Mouse (Mus musculus): Measurements from ENCODE around the gene Thrsp. TPM values are rescaled to one million over a fixed set of nuclear protein-coding genes. Genes with fewer than 3 reads are reported as not detected.
A peak's percentile ranks its signal among the peaks of the same experiment; 100 is the strongest.
"Not testable (repeated sequence)": the region's sequence is repeated elsewhere in the genome, so short reads cannot be mapped to it uniquely, and the experiment has no call there.

Gene Thrsp
- 10 to 100 TPM; 29.1 to 31.5 TPM for total RNA-seq (2021)
- long read RNA-seq, experiment 1, transcript Thrsp-201 (2 exons, 1,277 nt) = major isoform, 41 of 49 reads
- long read RNA-seq, experiment 1, partial matches to known transcripts = 6 of 49 reads
- long read RNA-seq, experiment 1, other reads (novel, unspliced or antisense) = 1 of 49 reads
- long read RNA-seq, experiment 2, transcript Thrsp-201 (2 exons, 1,277 nt) = major isoform, 73 of 87 reads
- long read RNA-seq, experiment 2, partial matches to known transcripts = 12 of 87 reads
- long read RNA-seq, experiment 2, other reads (novel, unspliced or antisense) = 2 of 87 reads

DNA sequence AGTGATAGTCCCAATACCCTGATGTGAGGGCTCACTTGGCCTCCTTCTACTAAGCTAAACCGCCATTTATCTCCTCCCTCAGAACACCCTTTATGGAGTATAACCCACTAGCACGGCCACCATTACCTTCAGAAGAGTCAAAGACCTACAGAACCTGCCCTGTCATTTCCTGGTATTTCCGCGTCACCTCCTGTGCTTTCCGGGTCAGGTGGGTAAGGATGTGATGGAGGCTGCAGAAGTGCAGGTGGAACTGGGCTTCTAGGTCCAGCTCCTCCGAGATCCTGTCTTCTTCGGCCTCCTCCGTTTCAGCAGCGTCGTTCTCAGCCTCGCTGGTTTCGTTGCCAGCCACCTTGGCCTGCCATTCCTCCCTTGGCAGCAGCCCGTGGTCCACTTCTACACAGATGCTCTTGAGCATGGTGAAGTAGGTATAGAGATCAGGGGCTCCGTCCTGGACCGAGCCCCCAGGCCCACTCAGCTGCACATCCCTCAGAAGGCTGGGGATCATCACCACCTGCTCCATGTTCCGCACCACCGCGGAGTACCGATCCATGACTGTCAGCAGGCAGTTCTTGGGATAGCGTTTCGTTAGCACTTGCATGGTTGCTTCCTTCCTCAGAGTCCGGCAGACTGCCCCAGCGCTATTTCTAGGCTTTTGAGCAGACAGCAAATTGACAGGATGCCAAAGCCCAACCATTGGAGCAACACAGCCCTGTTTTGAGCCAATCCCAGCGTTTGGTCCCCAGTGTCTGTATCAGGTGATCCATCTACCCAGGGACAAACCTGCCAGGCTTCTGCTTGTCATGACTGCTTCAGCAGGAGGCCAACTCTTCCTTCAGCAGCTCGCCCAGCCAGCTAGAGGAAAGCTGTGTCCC lies at the start of gene Thrsp:
Thrsp (minus strand) TSS at position 825 of the 872 bp plus-strand sequence.
- peak; percentile 75 to 91 for DNase-seq (ENCODE audit: low spot score in 2 of 2)

DNA sequence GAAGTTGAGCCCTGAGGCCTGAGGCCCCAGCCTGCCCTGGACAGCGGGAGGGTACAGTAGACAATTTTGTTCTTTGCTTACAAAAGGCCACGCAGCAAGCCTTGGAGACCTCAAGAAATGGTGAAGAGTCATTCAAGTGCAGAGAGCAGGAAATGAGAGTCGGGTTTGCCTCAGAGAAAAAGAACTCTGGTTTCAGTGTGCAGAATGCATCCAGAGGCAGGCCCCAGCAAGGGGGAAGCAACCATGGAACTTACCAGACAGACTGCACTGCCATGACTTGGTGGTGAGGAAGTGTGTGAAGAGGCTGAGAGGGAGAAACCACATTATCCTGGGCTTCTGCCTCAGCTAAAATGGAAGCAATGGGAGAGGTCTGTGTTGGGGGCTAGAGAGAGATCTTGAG lies 38.0 kb upstream of the Thrsp start:
- no peak for DNase-seq (ENCODE audit: low spot score in 2 of 2)

DNA sequence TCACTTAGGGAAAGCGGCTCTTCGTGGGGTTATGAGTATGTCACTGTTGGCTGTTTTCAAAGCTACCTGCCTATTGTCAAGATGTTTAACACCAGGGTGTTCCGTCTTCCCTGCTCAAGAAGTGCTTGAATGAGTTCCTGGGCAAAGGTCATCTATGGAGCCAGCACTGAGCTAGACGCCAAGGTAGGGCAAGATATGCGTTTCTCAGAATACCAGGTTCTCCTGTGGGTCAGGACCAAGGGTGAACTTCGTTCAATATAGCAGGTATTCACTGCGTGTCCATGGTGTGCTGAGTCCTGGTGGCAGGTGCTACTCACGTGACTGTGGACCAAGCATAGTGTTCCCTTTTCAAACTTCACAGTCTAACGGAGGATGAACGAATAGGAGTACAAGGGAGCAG lies 37.3 kb upstream of the Thrsp start:
- DNase-seq (ENCODE audit: low spot score in 2 of 2) = no peak

DNA sequence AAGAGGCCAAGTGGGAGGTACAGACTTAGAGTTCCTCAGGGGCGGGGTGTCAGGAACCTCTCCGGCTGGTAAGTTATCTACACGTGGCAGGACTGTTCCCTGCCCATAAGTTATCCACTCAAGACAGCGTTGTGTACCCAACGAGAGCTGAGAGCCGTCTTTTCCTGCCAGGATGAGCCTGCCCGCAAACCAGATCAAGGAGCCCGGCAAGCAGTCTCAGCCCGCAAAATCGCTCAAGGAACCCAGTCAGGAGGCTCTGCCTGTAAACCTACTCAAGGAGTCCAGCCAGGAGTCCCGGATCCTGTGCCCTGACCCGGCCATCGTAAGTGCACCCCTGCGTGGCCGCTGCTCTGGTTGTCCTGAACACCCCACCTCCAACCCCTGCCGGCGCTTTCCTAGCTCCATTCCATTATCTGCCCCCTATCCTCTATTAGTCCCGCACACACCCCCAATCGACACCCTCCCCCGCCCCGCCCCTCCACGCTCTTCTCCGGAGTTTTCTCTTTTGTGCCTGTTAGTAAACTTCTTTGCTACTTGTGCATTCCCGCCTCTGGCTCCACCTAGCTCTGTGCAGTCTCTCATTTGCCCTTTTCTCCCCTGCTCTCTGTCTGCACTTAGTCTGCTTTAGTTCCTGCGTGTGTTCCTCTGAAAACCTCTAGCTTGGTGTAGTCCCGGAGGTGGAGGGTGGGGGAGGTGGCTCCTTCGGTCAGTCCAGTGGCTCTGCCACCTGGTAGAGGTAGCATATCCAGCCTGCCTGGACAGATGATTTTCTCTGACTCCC lies 35.8 kb upstream of the Thrsp start:
- DNase-seq (ENCODE audit: low spot score in 2 of 2) = no peak

DNA sequence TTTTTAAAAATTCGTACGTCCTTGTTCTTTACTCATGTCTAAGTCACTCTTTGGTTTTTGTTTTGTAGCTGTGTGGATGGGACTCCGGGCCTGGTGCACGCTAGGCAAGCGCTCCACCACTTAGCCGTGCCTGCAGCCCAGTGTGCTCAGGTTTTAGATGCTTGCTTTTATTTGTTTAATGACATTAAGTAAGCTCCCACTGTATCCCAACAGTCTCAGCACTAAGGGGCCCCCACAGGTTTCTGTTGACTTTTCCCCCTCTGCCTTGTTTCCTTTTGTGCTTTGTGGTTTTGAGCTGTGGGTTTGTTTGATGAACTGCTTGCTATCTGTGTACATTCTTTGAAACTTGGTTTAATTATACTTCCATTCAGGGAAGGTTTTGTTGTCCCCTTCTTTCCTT lies 34.7 kb upstream of the Thrsp start:
- no peak for DNase-seq (ENCODE audit: low spot score in 2 of 2)

DNA sequence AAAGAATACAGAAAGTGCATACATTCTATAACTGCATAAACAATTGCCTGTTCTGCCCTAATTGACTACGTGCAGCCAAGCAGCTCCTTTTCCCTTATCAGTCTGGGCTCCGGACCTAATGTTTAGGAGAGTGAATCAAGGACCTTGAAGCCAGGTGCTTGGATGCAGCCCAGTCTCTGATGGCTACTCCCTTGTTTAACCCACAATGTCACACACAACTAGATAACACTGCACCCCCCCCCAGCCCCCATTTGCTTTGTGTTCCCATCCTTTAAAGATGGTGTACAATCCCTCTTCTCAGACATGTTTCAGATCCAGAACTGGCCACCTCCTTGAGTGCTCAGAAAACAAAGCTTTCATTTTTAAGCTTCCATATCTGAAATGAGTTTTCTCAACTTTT lies 33.5 kb upstream of the Thrsp start, which contains the start of gene Kctd14:
Kctd14 (plus strand) TSS at position 301 of the 400 bp plus-strand sequence.
- not testable (repeated sequence) for DNase-seq (ENCODE audit: low spot score in 2 of 2)

DNA sequence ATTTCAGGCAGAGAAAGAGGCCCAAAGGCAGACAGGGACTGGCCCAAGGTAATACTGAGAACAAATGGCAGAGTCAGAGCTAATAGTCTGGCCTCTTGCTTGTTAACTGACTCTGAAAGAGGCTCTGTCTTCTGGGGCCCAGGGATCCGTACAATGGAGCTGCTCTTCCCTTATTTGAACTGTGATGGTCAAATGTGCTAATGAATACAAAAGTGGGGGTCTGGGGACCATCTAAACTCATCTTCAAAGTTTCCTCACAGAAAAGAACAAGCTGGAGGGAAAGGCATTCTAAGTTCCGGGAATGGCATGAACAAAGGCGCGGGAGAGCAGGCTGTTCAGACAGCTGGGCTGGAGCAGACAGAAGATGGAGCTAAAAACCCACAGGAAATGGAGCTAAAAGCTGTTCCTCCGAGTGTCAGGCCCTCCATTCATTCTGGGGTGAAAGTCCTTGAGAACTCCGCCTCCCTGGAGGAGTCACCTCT lies 29.6 kb upstream of the Thrsp start:
- DNase-seq (ENCODE audit: low spot score in 2 of 2) = peak; percentile 37 to 64

DNA sequence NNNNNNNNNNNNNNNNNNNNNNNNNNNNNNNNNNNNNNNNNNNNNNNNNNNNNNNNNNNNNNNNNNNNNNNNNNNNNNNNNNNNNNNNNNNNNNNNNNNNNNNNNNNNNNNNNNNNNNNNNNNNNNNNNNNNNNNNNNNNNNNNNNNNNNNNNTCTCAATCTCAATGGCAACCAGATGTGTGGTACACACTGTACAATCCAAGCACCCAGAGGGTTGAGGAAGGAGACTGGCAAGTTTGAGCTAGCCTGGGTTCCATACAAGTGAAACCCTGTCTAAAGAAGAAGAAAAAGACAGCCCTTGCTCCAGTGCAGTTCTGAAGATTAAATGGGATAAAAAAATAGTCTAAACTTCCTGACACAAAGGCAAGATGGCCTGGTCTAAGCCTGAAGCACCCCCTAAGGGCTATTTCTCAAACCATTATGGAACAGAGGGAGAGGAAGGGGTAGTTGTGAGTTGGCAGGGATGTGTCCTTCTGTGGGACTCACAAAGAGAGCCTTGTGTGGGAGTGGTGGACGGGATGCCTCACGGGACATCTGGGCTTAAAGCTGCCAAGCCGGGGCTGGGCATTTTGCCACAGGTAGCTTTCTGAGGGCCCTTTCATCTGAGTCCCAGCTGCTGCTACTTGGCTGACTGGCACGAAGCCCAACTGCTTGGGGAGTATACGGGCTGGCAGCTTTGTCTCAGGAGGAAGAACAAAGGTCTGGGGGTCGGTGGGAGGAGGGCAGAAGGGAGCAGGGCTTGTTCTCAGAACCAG lies 28.8 kb upstream of the Thrsp start:
- peak; percentile 90 to 95 for DNase-seq (ENCODE audit: low spot score in 2 of 2)

DNA sequence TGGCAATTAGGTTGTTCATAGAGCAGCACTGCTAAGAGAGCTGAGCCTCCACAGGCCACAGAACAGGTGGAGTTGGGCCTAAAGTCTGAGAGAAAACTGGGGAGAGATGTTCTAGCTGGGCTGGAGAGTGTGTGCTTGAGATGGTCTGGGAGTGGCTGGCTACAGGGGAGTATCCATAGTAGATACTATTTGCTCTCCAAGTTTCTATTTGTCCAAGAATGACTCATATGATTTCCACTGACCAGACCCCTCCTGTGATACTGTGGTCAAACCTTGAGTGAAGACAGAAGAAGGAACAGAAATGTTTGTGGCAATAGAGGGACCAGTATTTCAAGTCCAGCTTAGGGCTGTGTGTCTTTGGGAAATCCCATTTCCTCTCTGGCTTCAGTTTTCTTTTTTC lies 21.5 kb upstream of the Thrsp start:
- DNase-seq (ENCODE audit: low spot score in 2 of 2) = no peak

DNA sequence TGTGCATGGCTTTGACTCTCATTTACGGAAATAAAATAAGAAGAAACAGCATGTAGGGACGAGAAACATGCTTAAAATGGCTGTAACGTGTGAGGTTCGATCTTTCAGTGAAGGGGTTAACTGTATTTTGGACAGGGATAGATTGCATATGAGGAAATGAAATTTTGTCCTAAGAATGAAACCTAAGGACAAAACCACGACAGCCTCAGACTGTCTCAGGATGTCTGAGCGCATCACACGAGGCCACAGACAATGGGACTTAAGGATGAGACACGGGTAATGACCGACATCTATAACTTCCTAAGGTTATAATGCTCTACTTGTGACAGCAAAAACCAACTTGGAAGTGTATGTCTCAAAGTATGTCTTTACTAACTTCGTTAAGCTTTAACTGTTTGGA lies 17.0 kb upstream of the Thrsp start:
- no peak for DNase-seq (ENCODE audit: low spot score in 2 of 2)

DNA sequence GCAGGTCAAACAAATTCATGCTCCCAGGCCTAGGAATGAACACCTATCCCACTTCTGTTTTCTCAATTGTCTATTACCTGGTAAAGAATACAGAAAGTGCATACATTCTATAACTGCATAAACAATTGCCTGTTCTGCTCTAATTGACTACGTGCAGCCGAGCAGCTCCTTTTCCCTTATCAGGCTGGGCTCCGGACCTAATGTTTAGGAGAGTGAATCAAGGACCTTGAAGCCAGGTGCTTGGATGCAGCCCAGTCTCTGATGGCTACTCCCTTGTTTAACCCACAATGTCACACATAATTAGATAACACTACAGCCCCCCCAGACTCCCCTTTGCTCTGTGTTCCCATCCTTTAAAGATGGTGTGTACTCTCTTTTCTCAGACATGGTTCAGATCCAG lies 16.0 kb upstream of the Thrsp start:
- not testable (repeated sequence) for DNase-seq (ENCODE audit: low spot score in 2 of 2)

DNA sequence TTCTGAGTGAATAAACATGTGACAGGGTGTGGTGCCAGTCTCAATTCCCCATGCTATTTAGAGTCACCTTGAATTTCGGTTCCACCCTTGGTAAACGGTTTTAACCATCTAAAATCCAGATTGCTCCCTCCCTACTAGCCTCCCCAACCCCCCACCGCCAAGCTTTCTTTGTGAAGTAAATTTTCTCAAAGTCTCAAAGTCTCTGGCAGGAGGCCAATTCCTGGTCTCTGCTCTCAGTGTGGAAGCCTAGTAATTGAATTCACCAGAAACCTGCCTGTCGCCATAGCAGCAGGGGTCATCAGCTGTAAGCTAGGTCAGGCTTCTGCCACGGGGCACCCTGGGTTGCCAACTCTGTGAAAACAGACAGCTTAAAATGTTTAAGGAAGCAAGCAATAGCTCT lies 12.2 kb upstream of the Thrsp start:
- DNase-seq (ENCODE audit: low spot score in 2 of 2) = no peak

DNA sequence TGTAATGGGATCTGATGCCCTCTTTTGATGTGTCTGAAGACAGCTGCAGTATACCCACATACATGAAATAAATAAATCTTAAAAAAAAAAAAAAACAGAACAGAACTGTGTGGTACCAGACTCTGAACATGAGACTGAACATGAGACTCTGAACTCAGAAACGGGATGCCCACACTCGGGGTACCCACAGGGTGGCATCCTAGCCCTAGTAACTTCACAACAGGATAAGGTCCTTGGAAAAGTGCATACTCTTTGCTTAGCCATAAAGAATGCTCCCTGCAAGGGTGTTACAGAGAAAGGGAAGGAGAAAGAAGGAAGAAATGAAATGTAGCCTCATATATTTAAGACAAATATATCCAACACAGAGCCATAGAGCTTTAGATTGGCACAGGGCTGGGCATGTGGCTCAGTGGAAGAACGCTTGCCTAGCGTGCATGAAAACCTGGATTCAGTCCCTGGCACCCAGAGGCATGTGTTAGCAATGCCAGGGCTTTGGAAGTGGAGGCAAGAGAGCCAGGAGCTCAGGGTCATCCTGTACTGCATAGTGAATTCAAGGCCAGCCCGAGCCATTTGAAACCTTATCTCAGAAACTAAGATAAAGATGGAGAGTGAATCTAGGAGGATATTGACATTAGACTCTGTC lies 10.4 kb upstream of the Thrsp start:
- peak; percentile 33 to 65 for DNase-seq (ENCODE audit: low spot score in 2 of 2)

DNA sequence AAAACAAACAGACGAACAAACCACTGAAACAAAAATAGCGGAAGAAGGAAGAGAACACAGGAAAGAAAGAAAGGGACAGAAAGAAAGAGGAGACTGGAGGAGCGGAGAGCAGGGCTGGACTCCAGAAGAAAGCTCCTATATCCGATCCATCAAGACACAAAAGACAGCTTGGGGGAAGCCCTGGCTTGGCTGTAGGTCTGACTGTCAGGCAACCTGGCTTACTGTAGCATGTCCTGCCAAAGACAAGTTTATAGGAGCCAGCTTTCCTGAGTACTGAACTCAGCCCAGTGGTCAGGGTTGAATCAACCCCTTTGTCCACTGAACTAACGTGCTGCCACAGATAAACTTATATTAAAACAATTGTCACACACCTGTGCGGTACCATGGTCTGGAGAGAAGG lies 9.8 kb upstream of the Thrsp start:
- DNase-seq (ENCODE audit: low spot score in 2 of 2) = no peak

DNA sequence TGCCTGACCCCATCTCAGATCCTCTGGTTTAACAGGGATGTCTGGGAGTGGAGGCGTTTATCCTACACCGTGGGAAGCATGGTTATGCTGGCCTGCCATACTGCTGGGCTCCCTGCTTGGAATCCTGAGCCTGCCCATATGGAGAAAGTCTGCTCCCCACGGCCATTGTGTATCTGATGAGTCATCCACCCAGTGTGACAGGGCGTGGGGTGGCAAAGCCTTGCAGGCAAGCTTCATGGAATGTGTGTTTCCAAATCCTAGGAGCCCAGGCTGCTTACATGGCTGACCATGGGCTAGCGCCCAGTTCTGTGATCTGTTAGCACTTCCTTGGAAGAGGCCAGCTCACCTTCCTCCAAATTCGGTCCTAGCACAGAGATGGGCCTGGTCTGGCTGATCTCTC lies 9.0 kb upstream of the Thrsp start:
- no peak for DNase-seq (ENCODE audit: low spot score in 2 of 2)

DNA sequence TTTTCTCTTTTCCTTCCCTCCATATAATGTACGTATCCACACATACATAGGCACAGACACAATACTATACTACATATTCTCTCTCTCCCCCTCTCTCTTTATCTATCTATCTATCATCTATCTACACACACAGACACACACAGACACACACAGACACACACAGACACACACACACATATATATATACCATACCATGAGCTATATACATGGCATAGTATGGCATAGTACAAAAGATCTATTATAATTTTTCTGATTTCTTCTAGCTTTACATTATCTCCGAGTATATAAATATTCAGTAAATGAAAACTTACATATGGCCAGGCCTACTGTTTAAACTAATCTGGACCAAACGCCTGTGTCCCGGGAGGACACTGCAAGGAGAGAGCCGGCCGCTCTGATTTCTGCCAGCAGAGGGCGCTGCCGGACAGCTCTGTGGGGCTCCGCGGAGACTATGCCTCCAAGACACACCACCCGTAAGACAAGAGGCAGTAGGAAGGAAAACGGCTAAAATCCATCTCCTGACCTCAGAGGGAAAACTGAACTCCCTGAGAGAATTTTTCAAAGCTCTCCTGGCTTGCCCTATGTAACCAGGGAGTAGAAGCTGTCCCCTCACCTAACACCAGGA lies 7.2 kb upstream of the Thrsp start:
- DNase-seq (ENCODE audit: low spot score in 2 of 2) = peak; percentile 83 to 89

DNA sequence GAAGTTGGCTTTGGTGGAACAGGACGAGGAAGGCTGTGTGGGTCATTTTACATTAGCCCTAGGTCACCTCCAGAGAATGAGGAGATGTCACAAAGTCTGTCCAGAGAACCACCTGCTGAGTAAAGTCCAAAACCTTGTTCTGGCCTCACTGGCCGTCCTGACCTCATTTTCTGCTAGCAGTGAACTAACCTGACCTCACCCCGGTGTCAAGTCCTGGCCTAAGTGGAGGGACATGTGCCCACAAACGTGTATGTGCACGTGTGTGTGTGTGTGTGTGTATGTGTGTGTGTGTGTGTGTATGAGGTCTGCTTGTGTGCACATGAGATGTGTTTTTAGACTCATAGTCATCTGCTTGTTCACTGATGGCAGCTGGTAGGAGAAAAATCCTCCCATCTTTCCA lies 6.2 kb upstream of the Thrsp start:
- DNase-seq (ENCODE audit: low spot score in 2 of 2) = no peak

DNA sequence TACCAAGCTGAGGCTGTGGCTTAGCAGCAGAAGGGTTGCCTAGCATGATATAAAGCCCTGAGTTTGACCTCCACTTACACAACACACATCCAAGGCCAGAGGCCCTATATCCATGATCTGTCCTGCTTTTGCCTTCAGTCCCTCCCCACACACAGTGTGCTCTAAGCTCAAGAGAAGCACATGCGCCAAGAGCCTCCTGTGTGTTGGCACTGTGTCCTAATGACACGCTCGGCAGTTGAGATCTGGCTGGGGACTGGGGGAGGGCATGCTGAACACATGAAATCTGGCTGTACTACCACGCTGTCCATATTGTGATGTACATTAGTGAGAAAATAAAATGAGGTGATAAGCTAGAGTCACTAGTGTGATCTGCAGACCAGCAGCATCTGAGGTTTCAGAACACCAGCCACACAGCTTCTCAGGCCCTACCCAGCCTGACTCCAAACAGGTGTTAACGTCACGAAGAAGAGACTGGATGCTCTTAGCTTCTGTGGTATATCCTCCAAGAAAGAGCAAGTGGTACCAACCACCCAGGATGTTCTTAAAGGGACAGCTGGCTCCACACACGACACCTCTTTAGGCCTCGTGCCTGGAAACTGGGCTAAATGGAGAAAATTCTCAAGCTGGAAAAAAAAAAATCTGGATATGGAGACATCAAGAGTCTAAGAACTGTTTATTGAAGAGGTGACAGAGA lies 3.6 kb upstream of the Thrsp start:
- DNase-seq (ENCODE audit: low spot score in 2 of 2) = peak in 1 of 2 experiments; percentile 45

DNA sequence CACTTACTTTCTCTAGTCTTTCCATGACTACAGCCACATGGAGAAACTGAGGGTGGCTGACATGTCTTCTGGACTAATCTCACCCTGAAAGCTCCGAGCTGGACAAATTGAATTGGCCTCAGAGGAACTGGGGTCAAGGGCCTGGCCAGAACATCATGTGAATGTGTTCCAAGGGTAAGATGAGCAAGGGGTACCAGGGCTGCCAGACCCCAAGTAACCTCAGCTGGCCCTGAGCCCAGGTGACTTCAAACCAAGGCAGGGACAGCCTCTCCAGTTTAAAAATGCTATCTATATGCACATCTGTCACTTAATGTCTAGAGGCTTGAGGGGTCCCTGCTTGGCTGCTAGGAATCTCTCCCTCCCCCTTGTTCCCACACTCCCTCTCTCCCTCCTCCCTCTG lies 2.9 kb upstream of the Thrsp start:
- no peak for DNase-seq (ENCODE audit: low spot score in 2 of 2)
